Mouse (Mus musculus): ENCODE data around the gene Cactin.

- TF ChIP-seq POLR2A (IDR thresholded peaks at IDR 0.05; ENCODE audit: low read depth, low read length) = no peak
- TF ChIP-seq CTCF (conservative IDR thresholded peaks at IDR 0.05; ENCODE audit: insufficient read depth, insufficient read length, low read depth, low read length) = no peak
Observed at GRCm38 (mm10) chr10:81284719-81285118, 36.2 kb upstream of the Cactin start.

All from kidney, adult 2 months (tissue).